Mouse (Mus musculus): ENCODE data around the gene Ppp2r5d. TPM values are rescaled to one million over a fixed set of nuclear protein-coding genes. Genes with fewer than 3 reads are reported as not detected.

The Ppp2r5d gene
- polyA plus RNA-seq, 1 experiment from 2014 or later, result 72.8 TPM

Other genes starting within 250 kb of the Ppp2r5d start
- 0.27 and 0.31 TPM in 2 replicates for gene Ttbk1, start 217.4 kb downstream of the Ppp2r5d start, polyA plus RNA-seq (2015; fragmentation: Nextera tagmentation; extraction: Ambion mirVana)
- 47.7 and 49.7 TPM in 2 replicates for gene Dnph1, start 208.4 kb downstream of the Ppp2r5d start, polyA plus RNA-seq (2015; fragmentation: Nextera tagmentation; extraction: Ambion mirVana)
- 3.2 and 4.6 TPM in 2 replicates for gene Cul9, start 158.7 kb downstream of the Ppp2r5d start, polyA plus RNA-seq (2015; fragmentation: Nextera tagmentation; extraction: Ambion mirVana)
- gene Srf, start 148.9 kb downstream of the Ppp2r5d start, polyA plus RNA-seq (2015; fragmentation: Nextera tagmentation; extraction: Ambion mirVana), result 8.7 and 9.4 TPM in 2 replicates
- 87.6 and 89.8 TPM in 2 replicates for gene Ptk7, start 75.6 kb downstream of the Ppp2r5d start, polyA plus RNA-seq (2015; fragmentation: Nextera tagmentation; extraction: Ambion mirVana)
- 38.4 and 41.4 TPM in 2 replicates for gene Klc4, start 59.1 kb downstream of the Ppp2r5d start, polyA plus RNA-seq (2015; fragmentation: Nextera tagmentation; extraction: Ambion mirVana)
- gene Mrpl2, start 58.9 kb downstream of the Ppp2r5d start, polyA plus RNA-seq (2015; fragmentation: Nextera tagmentation; extraction: Ambion mirVana), result 112 and 126 TPM in 2 replicates
- 42.9 and 49.5 TPM in 2 replicates for gene Cul7, start 54.8 kb downstream of the Ppp2r5d start, polyA plus RNA-seq (2015; fragmentation: Nextera tagmentation; extraction: Ambion mirVana)
- gene Rrp36, start 30.8 kb downstream of the Ppp2r5d start, polyA plus RNA-seq (2015; fragmentation: Nextera tagmentation; extraction: Ambion mirVana), result 53.2 and 57.2 TPM in 2 replicates
- gene Mea1, start 26.3 kb downstream of the Ppp2r5d start, polyA plus RNA-seq (2015; fragmentation: Nextera tagmentation; extraction: Ambion mirVana), result 145 and 153 TPM in 2 replicates
- 102 and 103 TPM in 2 replicates for gene Klhdc3, start 24.2 kb downstream of the Ppp2r5d start, polyA plus RNA-seq (2015; fragmentation: Nextera tagmentation; extraction: Ambion mirVana)
- gene Pex6, start 6.4 kb upstream of the Ppp2r5d start, polyA plus RNA-seq (2015; fragmentation: Nextera tagmentation; extraction: Ambion mirVana), result 24.9 and 27.1 TPM in 2 replicates
- gene Gnmt, start 24.1 kb upstream of the Ppp2r5d start, polyA plus RNA-seq (2015; fragmentation: Nextera tagmentation; extraction: Ambion mirVana), result 12.5 and 15.0 TPM in 2 replicates
- 79.0 and 79.3 TPM in 2 replicates for gene Cnpy3, start 47.1 kb upstream of the Ppp2r5d start, polyA plus RNA-seq (2015; fragmentation: Nextera tagmentation; extraction: Ambion mirVana)
- 0.37 and 0.57 TPM in 2 replicates for gene Ptcra, start 58.6 kb upstream of the Ppp2r5d start, polyA plus RNA-seq (2015; fragmentation: Nextera tagmentation; extraction: Ambion mirVana)
- gene 2310039H08Rik, start 67.5 kb upstream of the Ppp2r5d start, polyA plus RNA-seq (2015; fragmentation: Nextera tagmentation; extraction: Ambion mirVana), result 76.0 and 89.3 TPM in 2 replicates
- 145 and 155 TPM in 2 replicates for gene Rpl7l1, start 77.6 kb upstream of the Ppp2r5d start, polyA plus RNA-seq (2015; fragmentation: Nextera tagmentation; extraction: Ambion mirVana)
- gene Bicral, start 153.4 kb upstream of the Ppp2r5d start, polyA plus RNA-seq (2015; fragmentation: Nextera tagmentation; extraction: Ambion mirVana), result 4.6 and 5.6 TPM in 2 replicates
- 54.8 and 63.0 TPM in 2 replicates for gene Tbcc, start 185.6 kb upstream of the Ppp2r5d start, polyA plus RNA-seq (2015; fragmentation: Nextera tagmentation; extraction: Ambion mirVana)
- not detected in 2 replicates for gene Prph2, start 205.3 kb upstream of the Ppp2r5d start, polyA plus RNA-seq (2015; fragmentation: Nextera tagmentation; extraction: Ambion mirVana)